ENCODE assay signal across 13 mouse cellular contexts in genomic region chr11:36176106-36176505, GRCm38 (mm10).
A peak's percentile ranks its signal among the peaks of the same experiment; 100 is the strongest.
DNase-seq lines count a peak whose midpoint lies in the region; ATAC-seq lines count a peak whose summit lies in the region.
"Had no signal": no experiment of that assay in that cellular context is flagged by ENCODE, and none has a peak within 500 bp of the region (broad histone marks: within the 10 kb centered on the region; RNA-seq: fewer than 3 reads in every experiment).

No protein-coding gene starts in this region.

- H3K9ac ChIP-seq in forebrain, embryonic 13.5 days = no peak overlapping the region
- no peak overlapping the region for H3K9ac ChIP-seq in forebrain, embryonic 11.5 days (ENCODE audit: low read length)
- H3K9ac ChIP-seq in neural tube, embryonic 14.5 days (replicated peaks; ENCODE audit: low read depth, low read length) = no peak overlapping the region
- no peak overlapping the region for H3K9ac ChIP-seq in liver, embryonic 12.5 days
- H3K9ac ChIP-seq: midbrain, embryonic 12.5 days had no signal

- 78% methylated on average over 7 of the region's 7 CpGs for WGBS in forebrain, embryonic 13.5 days
- 88% methylated on average over 7 of the region's 7 CpGs for WGBS in forebrain, embryonic 11.5 days
- 59% methylated on average over 7 of the region's 7 CpGs for WGBS in neural tube, embryonic 14.5 days
- 67% methylated on average over 7 of the region's 7 CpGs for WGBS in liver, embryonic 12.5 days (ENCODE audit: insufficient replicate concordance)

- H3K36me3 ChIP-seq in forebrain, embryonic 13.5 days (ENCODE audit: poor library complexity, severe bottlenecking) = 0 out of 2 replicates have a peak, but pooled peaks cover 2% of the 10 kb centered on the region
- no peaks in the 10 kb centered on the region for H3K36me3 ChIP-seq in forebrain, embryonic 11.5 days (ENCODE audit: control insufficient read depth, insufficient read depth, low read length)
- H3K36me3 ChIP-seq in neural tube, embryonic 14.5 days (ENCODE audit: control insufficient read depth, insufficient read depth, low read length) = no peaks in the 10 kb centered on the region
- H3K36me3 ChIP-seq in liver, embryonic 12.5 days = no peaks in the 10 kb centered on the region

- H3K27ac ChIP-seq in forebrain, embryonic 13.5 days = no peak overlapping the region
- no peak overlapping the region for H3K27ac ChIP-seq in forebrain, embryonic 11.5 days (ENCODE audit: low read depth, low read length)
- H3K27ac ChIP-seq in neural tube, embryonic 14.5 days (ENCODE audit: low read depth, low read length) = no peak overlapping the region
- no peak overlapping the region for H3K27ac ChIP-seq in liver, embryonic 12.5 days
- H3K27ac ChIP-seq: midbrain, embryonic 12.5 days had no signal

- H3K4me1 ChIP-seq in forebrain, embryonic 13.5 days = peaks cover 8% of the 10 kb centered on the region; the same call in 1 of the 2 replicates
- no peaks in the 10 kb centered on the region for H3K4me1 ChIP-seq in forebrain, embryonic 11.5 days (replicated peaks; ENCODE audit: control insufficient read depth, insufficient read depth, low read length)
- H3K4me1 ChIP-seq in neural tube, embryonic 14.5 days (ENCODE audit: control insufficient read depth, insufficient read depth, low read length) = 0 out of 2 replicates have a peak, but pooled peaks cover 2% of the 10 kb centered on the region
- no peaks in the 10 kb centered on the region for H3K4me1 ChIP-seq in liver, embryonic 12.5 days
- H3K4me1 ChIP-seq: midbrain, embryonic 12.5 days had no signal

- peak; percentile 53 for ATAC-seq in forebrain, embryonic 13.5 days
- ATAC-seq in forebrain, embryonic 11.5 days (replicated peaks; ENCODE audit: low FRiP score) = no peak
- ATAC-seq in neural tube, embryonic 14.5 days (ENCODE audit: low read depth) = peak; percentile 46; the same call in 1 of the 2 replicates
- no peak for ATAC-seq in liver, embryonic 12.5 days

- H3K4me2 ChIP-seq in forebrain, embryonic 13.5 days = no peak overlapping the region
- H3K4me2 ChIP-seq in forebrain, embryonic 11.5 days (ENCODE audit: low read depth, low read length, severe bottlenecking) = no peak overlapping the region
- H3K4me2 ChIP-seq in neural tube, embryonic 14.5 days (ENCODE audit: low read depth, low read length) = no peak overlapping the region
- H3K4me2 ChIP-seq in liver, embryonic 12.5 days = no peak overlapping the region
- H3K4me2 ChIP-seq: heart, embryonic 11.5 days; midbrain, embryonic 12.5 days had no signal

- no peaks in the 10 kb centered on the region for H3K9me3 ChIP-seq in forebrain, embryonic 13.5 days (replicated peaks)
- no peaks in the 10 kb centered on the region for H3K9me3 ChIP-seq in forebrain, embryonic 11.5 days (ENCODE audit: control insufficient read depth, low read length)
- no peaks in the 10 kb centered on the region for H3K9me3 ChIP-seq in neural tube, embryonic 14.5 days (ENCODE audit: control insufficient read depth, low read length)
- no peaks in the 10 kb centered on the region for H3K9me3 ChIP-seq in liver, embryonic 12.5 days (replicated peaks)
- H3K9me3 ChIP-seq: midbrain, embryonic 12.5 days had no signal

- H3K27me3 ChIP-seq in forebrain, embryonic 13.5 days = no peaks in the 10 kb centered on the region
- no peaks in the 10 kb centered on the region for H3K27me3 ChIP-seq in forebrain, embryonic 11.5 days (ENCODE audit: control insufficient read depth, insufficient read depth, low read length)
- H3K27me3 ChIP-seq in neural tube, embryonic 14.5 days (ENCODE audit: control insufficient read depth, insufficient read depth, low read length) = no peaks in the 10 kb centered on the region
- no peaks in the 10 kb centered on the region for H3K27me3 ChIP-seq in liver, embryonic 12.5 days (replicated peaks)
- H3K27me3 ChIP-seq: midbrain, embryonic 12.5 days had no signal

- H3K4me3 ChIP-seq in forebrain, embryonic 13.5 days = no peak overlapping the region
- no peak overlapping the region for H3K4me3 ChIP-seq in forebrain, embryonic 11.5 days (ENCODE audit: low read depth, low read length)
- H3K4me3 ChIP-seq in neural tube, embryonic 14.5 days (ENCODE audit: low read depth, low read length) = no peak overlapping the region
- no peak overlapping the region for H3K4me3 ChIP-seq in liver, embryonic 12.5 days
- H3K4me3 ChIP-seq: midbrain, embryonic 12.5 days had no signal

- DNase-seq in forebrain, embryonic 11.5 days (ENCODE audit: low spot score) = no peak
- no peak for DNase-seq in neural tube, embryonic 10.5 days (ENCODE audit: extremely low spot score, low spot score)
- peak; percentile 58 to 59 for DNase-seq in left cerebral cortex, adult 18-20 months (ENCODE audit: low spot score in 2 of 2)
- DNase-seq in telencephalon, adult 2 months (ENCODE audit: low read depth, low spot score) = peak; percentile 33
- DNase-seq in thymus, adult 18-20 months = no peak
- DNase-seq: adrenal gland, postnatal 10 days; kidney, adult 11 months; lung, adult 2 months had no signal

Comparison
In these comparisons a context has a peak if more than half of its experiments do, and no peak if none do; other contexts are left out.
1. ATAC-seq: peak in forebrain, embryonic 13.5 days (single experiment) and neural tube, embryonic 14.5 days (single experiment); none in forebrain, embryonic 11.5 days (single experiment) and liver, embryonic 12.5 days (single experiment).
2. DNase-seq: peak in left cerebral cortex, adult 18-20 months (2 of 2) and telencephalon, adult 2 months (single experiment); none in forebrain, embryonic 11.5 days (single experiment), neural tube, embryonic 10.5 days (single experiment) and thymus, adult 18-20 months (0 of 2).